Mouse (Mus musculus) intestine, postnatal 0 days (tissue): ENCODE measurements at regions not wholly inside any gene's neighbourhood (a gene's known extent, or its start where the extent isn't known, plus 50 kb on each side); places are given as distances from the start of the nearest gene placed in this dataset.

ENCODE experiments used
- ATAC-seq: fragments of 200-750 bp; cut with Nextera tagmentation; 2 replicates; pipeline ENCODE4 v1.8.0; 2017; ENCODE audit warnings: mild to moderate bottlenecking, moderate TSS enrichment, moderate library complexity
- H3K27ac ChIP-seq: fragments of 300-500 bp; sonication (generic); 2 replicates; pipeline ENCODE4 v1.5.1; 2014; ENCODE audit warnings: mild to moderate bottlenecking, low read depth, low read length, moderate library complexity
- H3K27me3 ChIP-seq: fragments of 300-500 bp; sonication (generic); replicated peaks from 2 replicates; pipeline ENCODE4 v1.6.1; 2014; ENCODE audit warnings: low read length, mixed read lengths; ENCODE audit not compliant: control insufficient read depth, insufficient read depth
- H3K36me3 ChIP-seq: fragments of 300-500 bp; sonication (generic); 2 replicates; pipeline ENCODE4 v1.6.1; 2014; ENCODE audit warnings: mild to moderate bottlenecking, moderate library complexity; ENCODE audit not compliant: control insufficient read depth, insufficient read depth
- H3K4me1 ChIP-seq: fragments of 300-500 bp; sonication (generic); replicated peaks from 2 replicates; pipeline ENCODE4 v1.6.1; 2014; ENCODE audit warnings: antibody characterized with exemption, low read length, mixed read lengths; ENCODE audit not compliant: control insufficient read depth, insufficient read depth
- H3K4me2 ChIP-seq: fragments of 300-500 bp; sonication (generic); replicated peaks from 2 replicates; pipeline ENCODE4 v1.6.1; 2014; ENCODE audit warnings: low read depth, mild to moderate bottlenecking, moderate library complexity
- H3K4me3 ChIP-seq: fragments of 300-500 bp; sonication (generic); 2 replicates; pipeline ENCODE4 v1.5.1; 2014; ENCODE audit warnings: low read depth, low read length
- H3K9ac ChIP-seq: fragments of 300-500 bp; sonication (generic); 2 replicates; pipeline ENCODE4 v1.6.1; 2014; ENCODE audit warnings: mild to moderate bottlenecking, low read depth, low read length
- H3K9me3 ChIP-seq: fragments of 300-500 bp; sonication (generic); 2 replicates; pipeline ENCODE4 v1.6.1; 2016; ENCODE audit warnings: mixed run types; ENCODE audit not compliant: control insufficient read depth
- CTCF ChIP-seq: sonication (generic); IDR thresholded peaks from 2 replicates; pipeline ENCODE4 v1.5.1; 2016; ENCODE audit warnings: low read depth, mild to moderate bottlenecking, control low read depth, antibody characterized with exemption, moderate library complexity
- WGBS: fragments of 180-500 bp; shearing (Covaris S2); extraction: QIAGEN DNeasy Blood & Tissue Kit; methylation state at CpG from one replicate; pipeline ENCODE4 v1.1.7; 2014; 5-methylcytosine and 5-hydroxymethylcytosine counted together

GRCm38 (mm10) chr13:110535785-110536184, 140.9 kb downstream of the Plk2 start:
- Histone ChIP-seq H3K4me2 (no peak overlapping the region), H3K27me3 (no peaks in the 10 kb centered on the region), H3K9me3 (no peaks in the 10 kb centered on the region), H3K36me3 (no peaks in the 10 kb centered on the region), H3K4me1 (no peaks in the 10 kb centered on the region), H3K27ac (no peak overlapping the region), H3K4me3 (no peak overlapping the region), H3K9ac (no peak overlapping the region)
- ATAC-seq = no peak
- no peak for TF ChIP-seq CTCF
- 81% methylated on average over 2 of the region's 2 CpGs for WGBS

DNA sequence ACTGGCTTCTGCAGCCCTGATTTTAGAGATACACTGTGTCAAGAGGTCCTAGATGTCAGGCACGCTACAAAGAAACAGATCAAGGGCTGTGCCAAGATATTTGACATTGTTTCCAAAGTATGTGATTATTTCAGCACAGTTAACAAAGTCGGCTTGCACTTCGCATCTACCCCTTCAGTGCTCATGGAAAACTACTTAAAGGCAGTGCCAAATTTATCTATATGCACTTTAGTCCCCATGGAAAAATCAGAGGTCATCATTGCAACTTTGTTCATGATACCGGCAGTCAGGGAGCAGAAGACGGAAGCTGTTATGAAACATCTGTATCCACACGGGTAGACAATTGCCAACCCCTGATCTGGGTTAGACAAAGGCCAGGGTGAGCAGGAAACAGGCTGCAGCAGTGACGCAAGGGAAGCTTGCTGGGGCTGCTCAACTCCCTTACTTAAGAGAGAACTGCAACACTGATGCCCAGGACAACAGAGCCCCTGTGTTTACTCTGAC, 143.2 kb downstream of the Plk2 start:
- H3K4me3 ChIP-seq = no peak overlapping the region
- H3K36me3 ChIP-seq = no peaks in the 10 kb centered on the region
- H3K4me1 ChIP-seq = no peaks in the 10 kb centered on the region
- no peak for ATAC-seq
- no peak overlapping the region for H3K27ac ChIP-seq
- no peak for TF ChIP-seq CTCF
- 41% methylated on average over 7 of the region's 7 CpGs for WGBS
- H3K27me3 ChIP-seq = no peaks in the 10 kb centered on the region
- no peaks in the 10 kb centered on the region for H3K9me3 ChIP-seq
- no peak overlapping the region for H3K9ac ChIP-seq
- no peak overlapping the region for H3K4me2 ChIP-seq

GRCm38 (mm10) chr13:110540543-110541265, 145.9 kb downstream of the Plk2 start:
- H3K36me3 ChIP-seq = no peaks in the 10 kb centered on the region
- no peak overlapping the region for H3K4me3 ChIP-seq
- no peaks in the 10 kb centered on the region for H3K27me3 ChIP-seq
- H3K9me3 ChIP-seq = no peaks in the 10 kb centered on the region
- no peak for TF ChIP-seq CTCF
- no peak overlapping the region for H3K4me2 ChIP-seq
- 87% methylated on average over 13 of the region's 13 CpGs for WGBS
- no peak for ATAC-seq
- H3K27ac ChIP-seq = no peak overlapping the region
- H3K9ac ChIP-seq = no peak overlapping the region
- H3K4me1 ChIP-seq = no peaks in the 10 kb centered on the region

DNA sequence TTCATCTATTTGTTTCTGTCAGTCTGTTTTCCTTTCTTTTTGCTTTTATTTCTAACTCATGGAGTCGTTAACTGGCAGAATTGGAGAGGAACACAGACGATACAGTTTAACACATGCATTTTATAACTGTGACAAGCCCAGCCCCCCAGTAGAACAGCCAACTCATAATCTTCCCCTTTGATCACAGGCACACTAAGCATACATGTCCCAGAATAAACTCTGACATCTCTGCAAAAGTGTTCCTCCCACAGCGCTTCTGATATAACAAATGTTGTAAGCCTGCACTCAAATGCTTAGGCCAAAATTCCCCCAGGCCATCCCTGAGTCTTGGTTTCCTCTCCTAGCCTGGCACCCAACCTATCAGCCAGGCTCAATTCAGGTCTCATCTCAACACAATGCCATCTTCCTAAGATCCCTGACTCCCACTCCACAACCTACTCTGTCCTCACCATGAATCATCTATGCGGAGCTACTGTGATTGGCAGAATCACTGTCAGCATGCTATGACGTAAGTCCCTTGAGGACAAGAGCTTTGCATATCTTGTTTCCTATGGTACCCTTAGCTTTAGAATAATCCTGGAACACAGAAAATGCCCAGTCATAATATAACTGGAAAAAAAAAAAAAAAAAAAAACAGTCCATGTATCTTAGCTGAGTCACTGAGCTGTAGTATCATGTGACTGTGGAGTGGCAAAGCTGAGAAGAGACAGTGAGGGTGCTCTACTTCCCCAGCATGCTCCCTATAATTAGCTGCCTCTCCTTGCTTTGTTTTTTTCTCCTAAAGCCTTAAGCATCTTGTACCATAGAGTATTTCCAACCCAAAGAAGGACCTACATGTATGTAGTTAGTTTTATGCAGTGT, 146.7 kb downstream of the Plk2 start:
- TF ChIP-seq CTCF = no peak

DNA sequence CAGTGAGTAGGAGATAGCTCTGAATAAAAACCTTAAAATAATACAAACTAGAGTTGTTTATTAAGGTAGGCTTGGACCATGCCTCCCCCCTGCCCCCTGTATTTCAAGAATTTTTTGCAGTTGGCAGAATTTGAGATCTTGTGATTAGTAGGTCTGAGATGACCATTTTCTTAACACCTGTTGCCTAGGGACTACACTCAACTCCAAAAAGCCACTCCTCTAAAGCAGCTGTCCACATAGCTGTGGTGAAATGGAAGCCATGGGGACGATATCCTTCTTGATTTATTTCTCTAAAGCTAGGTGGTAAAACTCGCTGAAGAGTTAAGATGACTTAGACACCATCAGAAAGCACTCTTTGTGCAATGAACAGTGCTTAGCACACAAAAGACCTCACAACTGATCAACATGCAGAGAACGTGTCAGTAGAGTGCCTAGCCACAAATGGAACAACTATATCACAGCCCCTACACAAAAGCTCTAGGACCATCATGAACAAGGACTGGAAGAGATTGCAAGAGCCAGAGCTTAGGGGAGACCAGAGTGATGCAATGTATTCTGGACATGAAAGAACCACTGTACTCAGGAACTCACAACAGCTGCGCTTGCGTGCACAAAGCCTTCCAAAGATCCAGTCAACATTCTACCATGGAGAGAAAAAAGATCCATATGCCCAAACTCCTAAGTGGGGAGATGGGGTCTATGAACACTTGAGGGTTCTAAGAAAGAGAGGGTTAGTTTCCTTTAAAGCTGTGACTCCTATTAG, 147.6 kb downstream of the Plk2 start:
- H3K27me3 ChIP-seq = no peaks in the 10 kb centered on the region
- TF ChIP-seq CTCF = no peak
- no peak overlapping the region for H3K9ac ChIP-seq
- H3K4me1 ChIP-seq = no peaks in the 10 kb centered on the region
- ATAC-seq = no peak
- no peaks in the 10 kb centered on the region for H3K9me3 ChIP-seq
- no peak overlapping the region for H3K4me3 ChIP-seq
- no peak overlapping the region for H3K27ac ChIP-seq
- no peak overlapping the region for H3K4me2 ChIP-seq
- H3K36me3 ChIP-seq = no peaks in the 10 kb centered on the region
- WGBS = 91% methylated on average over 5 of the region's 5 CpGs

More for the DNA sequence above, 146.7 kb downstream of the Plk2 start:
- H3K27me3 ChIP-seq = no peaks in the 10 kb centered on the region
- no peaks in the 10 kb centered on the region for H3K36me3 ChIP-seq
- H3K27ac ChIP-seq = no peak overlapping the region
- H3K4me1 ChIP-seq = no peaks in the 10 kb centered on the region
- no peak overlapping the region for H3K4me3 ChIP-seq
- H3K4me2 ChIP-seq = no peak overlapping the region
- ATAC-seq = no peak
- no peaks in the 10 kb centered on the region for H3K9me3 ChIP-seq
- 83% methylated on average over 5 of the region's 5 CpGs for WGBS
- H3K9ac ChIP-seq = no peak overlapping the region

GRCm38 (mm10) chr13:110545454-110545853, 150.6 kb downstream of the Plk2 start:
- no peak for TF ChIP-seq CTCF
- Histone ChIP-seq H3K4me3 (no peak overlapping the region), H3K27me3 (no peaks in the 10 kb centered on the region), H3K36me3 (no peaks in the 10 kb centered on the region), H3K27ac (no peak overlapping the region), H3K9me3 (no peaks in the 10 kb centered on the region), H3K4me1 (no peaks in the 10 kb centered on the region), H3K9ac (no peak overlapping the region), H3K4me2 (no peak overlapping the region)
- WGBS = 61% methylated on average over 6 of the region's 6 CpGs
- no peak for ATAC-seq
